Mouse (Mus musculus): ENCODE results near the gene Skint3.
"Not testable (repeated sequence)": the region's sequence is repeated elsewhere in the genome, so short reads cannot be mapped to it uniquely, and the experiment has no call there.

DNA sequence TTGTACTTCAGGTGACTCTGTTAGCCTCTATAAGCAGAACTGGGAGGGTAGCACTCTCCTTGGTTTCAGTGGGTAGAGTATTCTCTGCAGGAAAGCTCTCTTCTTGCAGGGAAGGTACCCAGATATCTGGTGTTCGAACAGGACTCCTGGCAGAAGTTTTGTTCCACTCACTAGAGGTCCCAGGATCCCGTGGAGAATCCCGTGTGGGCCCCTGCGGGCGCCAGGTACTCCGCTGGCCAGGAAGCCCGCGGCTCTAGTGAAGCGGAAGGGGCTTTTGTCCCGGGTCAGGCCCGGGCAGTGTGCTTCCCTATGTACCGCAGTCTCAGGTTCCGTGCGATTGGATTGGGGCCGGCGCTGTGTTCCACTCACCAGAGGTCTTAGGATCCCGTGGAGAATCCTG is 117.1 kb downstream of the Skint3 start:
- TF ChIP-seq ZNF384 (IDR thresholded peaks at IDR 0.05; ENCODE audit: low read depth, low read length); CTCF (IDR thresholded peaks at IDR 0.05 in 2 of 3, conservative IDR thresholded peaks at IDR 0.05 in 1 of 3; ENCODE audit: control insufficient read depth in 1 of 3, insufficient read depth in 1 of 3, low read depth in 2 of 3, low read length in 3 of 3, poor library complexity in 1 of 3, severe bottlenecking in 1 of 3); EP300 (IDR thresholded peaks at IDR 0.05; ENCODE audit: low read depth in 1 of 2, low read length in 2 of 2); POLR2AphosphoS2 (IDR thresholded peaks at IDR 0.05; ENCODE audit: low read length); POLR2A (IDR thresholded peaks at IDR 0.05; ENCODE audit: control insufficient read depth in 1 of 2, insufficient read depth in 1 of 2, low read depth in 1 of 2, low read length in 2 of 2, poor library complexity in 1 of 2); NELFE (IDR thresholded peaks at IDR 0.05; ENCODE audit: low read depth, low read length); MAX (IDR thresholded peaks at IDR 0.05; ENCODE audit: low read length); HCFC1 (IDR thresholded peaks at IDR 0.05; ENCODE audit: low read depth, low read length): not testable (repeated sequence)

All from MEL (cell line).